Mouse (Mus musculus) CH12.LX (cell line): Measurements from ENCODE around the gene Phc2.

ENCODE experiments used
- CHD1 ChIP-seq: IDR thresholded peaks from 2 replicates; pipeline ENCODE4 v1.6.1; 2012; ENCODE audit warnings: low read depth, low read length, improper control_type of control experiment, inconsistent platforms
- MAX ChIP-seq: IDR thresholded peaks from 2 replicates; pipeline ENCODE4 v1.6.1; 2011; ENCODE audit warnings: low read length, improper control_type of control experiment
- ZNF384 ChIP-seq: IDR thresholded peaks from 2 replicates; pipeline ENCODE4 v1.6.1; 2012; ENCODE audit warnings: low read depth, low read length, improper control_type of control experiment, inconsistent platforms

DNA sequence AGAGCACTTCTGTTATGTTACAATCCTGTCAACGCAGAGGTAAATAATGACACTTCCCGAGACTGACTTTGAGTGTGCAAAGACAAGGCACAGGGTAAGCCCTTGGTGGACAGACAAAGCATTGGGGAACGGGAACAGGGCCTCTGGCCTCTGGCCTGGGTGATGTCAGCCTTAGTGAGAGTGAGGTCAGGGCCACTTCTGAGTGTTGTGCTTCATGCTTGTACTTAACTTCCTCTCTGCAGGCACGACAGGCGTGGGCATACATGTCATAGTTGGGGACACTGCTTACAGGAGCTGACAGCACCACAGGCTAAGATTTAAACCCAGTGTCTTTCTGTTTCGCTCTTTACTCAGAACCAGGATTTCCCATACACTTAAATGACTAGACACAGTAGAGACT, 79.0 kb downstream of the Phc2 start:
- TF ChIP-seq MAX (peak; percentile 74), CHD1 (no peak), ZNF384 (no peak)
